Mouse (Mus musculus) thymus, postnatal 14 days (tissue): ENCODE data around the gene Tec.
"Not testable (repeated sequence)": the region's sequence is repeated elsewhere in the genome, so short reads cannot be mapped to it uniquely, and the experiment has no call there.

Experiments used
- DNase-seq: peaks from one replicate; pipeline ENCODE4 v3.0.0; 2021

The Tec gene

DNA sequence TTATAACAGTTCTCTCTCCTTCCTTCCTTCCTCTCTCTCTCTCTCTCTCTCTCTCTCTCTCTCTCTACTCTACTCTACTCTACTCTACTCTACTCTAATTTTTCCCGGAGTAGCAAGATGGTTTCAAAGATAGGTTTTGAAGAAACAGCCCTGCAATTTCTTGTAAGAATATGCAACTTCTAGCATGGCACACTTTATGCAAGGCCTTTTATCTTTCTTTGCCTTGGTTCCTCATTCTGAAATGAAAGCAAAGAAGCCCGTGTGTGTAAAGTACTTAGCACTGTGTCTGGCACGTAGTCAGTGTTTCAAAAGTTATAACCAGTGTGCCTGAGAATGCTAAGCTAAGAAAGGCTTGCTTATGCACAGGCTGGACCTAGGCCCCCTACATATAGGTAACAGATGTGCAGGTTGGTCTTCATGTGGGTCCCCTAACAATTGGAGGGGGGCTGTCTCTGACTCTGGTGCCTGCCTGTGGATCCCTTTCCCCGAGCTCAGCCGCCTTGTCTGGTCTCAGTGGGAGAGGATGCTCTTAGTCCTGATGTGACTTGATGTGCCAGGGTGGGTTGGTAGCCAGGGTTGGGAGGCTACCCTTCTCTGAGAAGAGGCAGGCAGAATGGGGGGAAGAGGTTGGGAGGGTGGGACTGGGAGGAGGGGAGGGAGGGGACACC is 49.6 kb downstream of the Tec start:
- DNase-seq = no peak

DNA sequence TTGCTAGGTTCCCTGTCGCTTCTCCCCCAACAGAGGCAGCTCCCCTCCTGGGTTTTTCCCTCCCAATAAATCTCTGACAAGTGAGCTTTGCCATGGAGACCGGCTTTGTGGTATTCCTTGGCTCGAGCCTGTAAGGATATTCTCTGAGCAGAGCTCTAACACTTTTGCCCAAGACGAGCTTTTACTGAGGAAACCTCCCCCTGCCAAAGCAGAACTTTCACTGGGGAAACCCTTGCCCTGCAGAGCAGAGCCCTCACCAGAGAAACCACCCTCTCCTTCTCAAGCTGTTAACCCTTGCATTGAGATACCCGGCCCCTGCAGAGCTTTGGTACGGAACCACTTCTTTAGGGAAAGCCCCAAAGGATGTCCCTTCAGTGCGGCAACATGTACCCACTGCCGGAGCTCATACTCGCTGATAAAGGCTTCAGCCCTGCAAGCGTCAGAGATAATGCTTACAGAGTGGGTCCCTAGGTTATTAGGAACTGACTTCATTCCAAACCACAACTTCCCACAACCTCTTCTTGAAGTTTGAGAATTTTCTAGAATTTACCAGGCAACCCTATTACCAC is 50.7 kb downstream of the Tec start:
- DNase-seq = peak; percentile 30

DNA sequence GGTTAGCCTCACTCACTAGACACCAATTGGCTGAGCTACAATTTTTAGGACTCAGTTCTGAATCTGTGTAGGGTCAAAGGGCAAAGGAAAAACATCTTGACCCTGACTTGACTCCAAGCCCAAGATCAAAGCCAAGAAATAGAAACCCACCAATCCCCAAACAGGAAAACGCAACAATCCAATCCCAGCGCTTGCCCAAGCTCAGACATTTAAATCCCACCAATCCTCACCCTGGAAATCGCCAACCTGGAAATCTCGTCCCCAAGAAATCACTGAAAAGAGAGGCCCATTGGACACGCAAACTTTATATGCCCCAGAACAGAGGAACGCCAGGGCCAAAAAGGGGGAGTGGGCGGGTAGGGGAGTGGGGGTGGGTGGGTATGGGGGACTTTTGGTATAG is 51.3 kb downstream of the Tec start:
- DNase-seq = not testable (repeated sequence)

DNA sequence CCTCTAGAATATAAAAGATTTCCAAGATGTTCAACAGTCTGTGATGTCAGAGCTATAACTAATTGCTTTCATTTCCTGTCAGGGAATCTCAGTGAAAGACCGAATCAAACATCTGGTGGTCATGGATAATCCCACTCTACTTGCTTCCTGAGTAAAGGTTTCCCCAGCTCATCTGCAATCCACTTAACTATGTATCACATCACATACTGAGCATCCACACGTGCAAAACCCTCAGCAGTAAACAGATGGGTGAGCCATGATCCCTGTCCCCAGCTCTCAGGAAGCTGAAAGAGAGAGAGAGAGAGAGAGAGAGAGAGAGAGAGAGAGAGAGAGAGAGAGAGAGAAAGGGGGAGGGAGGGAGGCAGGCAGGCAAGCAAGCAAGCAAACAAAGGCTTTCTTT is 51.8 kb downstream of the Tec start:
- DNase-seq = no peak

DNA sequence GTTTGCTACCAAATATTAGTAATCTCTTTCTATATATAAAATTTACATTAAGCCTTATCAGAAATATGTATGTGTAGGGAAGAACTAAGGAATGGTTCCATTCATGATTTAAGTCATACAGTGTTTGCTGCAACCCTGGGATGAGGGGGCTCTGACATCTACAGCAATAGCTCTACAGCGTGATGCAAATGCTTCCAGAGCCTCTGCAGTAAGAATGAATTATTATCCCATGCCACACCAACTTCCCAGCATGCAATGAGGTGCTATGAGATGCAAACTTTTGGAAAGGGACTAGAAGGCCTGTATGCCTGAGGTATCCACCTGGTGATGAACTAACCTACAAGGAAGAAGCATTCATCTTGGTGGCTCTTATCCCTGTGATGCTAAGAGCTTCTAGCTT is 52.2 kb downstream of the Tec start:
- no peak for DNase-seq

DNA sequence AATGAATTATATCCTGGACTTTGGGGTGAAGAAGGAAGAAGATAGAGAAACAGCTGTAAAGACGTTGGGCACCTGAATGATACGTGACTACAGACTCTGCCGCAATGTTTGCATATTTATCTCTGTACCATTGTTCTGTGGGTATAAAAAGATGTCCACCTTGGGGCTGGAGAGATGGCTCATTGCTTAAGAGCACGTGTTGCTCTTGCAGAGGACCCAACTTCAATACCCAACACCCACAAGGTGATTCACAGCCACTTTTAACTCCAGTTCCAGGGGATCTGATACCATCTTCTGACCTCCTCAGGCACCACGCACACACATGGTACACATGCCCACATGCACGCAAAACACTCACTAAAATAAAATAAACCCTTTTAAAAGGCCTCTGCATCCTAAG is 52.9 kb downstream of the Tec start:
- no peak for DNase-seq

DNA sequence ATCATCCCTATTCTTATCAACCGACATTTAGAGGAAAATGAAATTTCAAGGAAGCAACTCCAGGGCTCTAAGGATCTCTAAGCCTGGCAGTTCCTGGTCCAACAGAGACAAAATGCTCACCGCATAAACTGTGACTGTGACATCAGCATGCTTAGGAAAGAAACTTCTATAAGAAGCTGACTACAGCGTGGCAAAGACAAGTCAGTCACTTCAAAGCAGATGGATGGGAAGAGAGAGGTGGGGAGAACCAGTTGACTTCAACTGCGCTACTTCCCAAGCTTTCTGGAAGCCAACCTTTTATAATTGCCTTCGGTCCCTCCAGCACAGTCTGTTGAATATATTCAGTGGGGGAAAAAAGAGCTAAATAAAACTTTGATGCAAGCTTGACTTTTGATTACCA is 54.2 kb downstream of the Tec start:
- no peak for DNase-seq

DNA sequence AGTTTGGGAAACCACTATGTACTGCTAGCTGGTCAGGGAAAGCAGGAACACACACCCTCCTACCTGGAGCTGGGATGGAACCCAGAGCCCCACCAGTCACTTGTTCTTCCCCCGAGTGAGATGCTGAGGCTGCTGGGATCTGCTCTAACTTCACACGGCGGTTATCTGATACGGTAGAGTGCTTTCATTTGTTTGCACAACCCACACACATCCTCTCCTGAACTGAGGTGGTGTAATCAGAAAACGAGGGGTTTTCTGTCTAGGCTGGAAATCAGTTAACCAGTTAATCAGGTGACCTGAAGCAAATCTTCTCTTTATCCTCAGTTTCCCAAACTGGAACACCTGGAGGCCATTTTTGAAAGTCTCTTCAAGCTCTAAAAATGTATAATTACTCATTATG is 55.4 kb downstream of the Tec start:
- DNase-seq = peak; percentile 43

DNA sequence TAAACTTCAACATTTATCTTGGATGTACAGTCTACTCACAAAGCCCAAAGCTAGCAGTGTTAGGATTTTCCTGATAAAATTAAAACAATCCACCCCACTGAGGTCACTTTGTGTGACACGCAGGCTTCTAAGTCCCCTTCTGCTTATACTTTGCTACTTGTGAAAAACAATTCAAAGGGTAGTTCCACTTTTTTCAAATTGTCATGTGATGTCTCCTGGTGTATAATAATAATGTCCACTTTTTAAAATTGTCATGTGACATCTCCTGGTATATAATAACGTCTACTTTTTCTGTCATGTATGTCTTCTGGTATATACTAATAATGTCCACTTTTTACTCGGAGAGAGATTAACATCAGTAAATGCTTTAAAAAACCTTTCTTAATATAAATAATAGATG is 56.0 kb downstream of the Tec start:
- DNase-seq = no peak

DNA sequence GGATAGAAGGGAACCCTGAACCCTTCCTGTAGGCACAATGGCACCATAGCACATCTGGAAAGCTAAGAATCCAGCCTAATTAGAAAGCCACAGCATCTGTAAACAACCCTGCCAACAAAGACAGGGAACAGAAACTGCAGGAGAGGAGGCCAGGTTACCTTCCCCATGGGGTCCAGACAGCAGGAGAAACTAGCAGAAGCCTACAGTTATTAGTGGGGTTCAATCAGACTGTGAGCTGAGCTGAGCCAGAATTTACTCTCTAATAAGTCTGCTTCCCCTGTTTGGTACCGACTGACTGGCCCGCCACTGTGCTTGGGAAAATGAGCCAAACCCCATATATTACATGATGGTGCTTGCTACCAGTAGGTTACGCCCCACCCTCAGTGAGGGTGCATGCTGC is 56.9 kb downstream of the Tec start:
- DNase-seq = no peak

DNA sequence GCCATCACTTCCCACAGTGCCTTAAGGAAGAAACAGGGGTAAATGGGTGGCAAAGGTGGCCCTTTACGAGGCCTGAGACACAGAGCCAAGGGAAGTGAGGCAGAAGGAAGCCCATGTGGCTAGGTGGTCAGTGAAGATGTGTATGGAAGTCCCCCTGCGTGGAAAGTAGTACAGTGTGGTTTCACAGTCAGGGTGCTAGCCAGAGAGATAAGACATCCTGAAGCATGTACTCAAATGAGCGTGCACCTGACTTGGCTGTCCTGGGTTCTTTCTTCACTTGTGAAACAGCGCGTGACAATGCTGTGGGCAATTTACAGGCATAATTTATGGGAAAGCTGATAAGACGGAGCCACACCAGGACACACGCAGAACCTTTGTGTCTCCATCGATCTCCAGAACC is 57.3 kb downstream of the Tec start:
- no peak for DNase-seq

DNA sequence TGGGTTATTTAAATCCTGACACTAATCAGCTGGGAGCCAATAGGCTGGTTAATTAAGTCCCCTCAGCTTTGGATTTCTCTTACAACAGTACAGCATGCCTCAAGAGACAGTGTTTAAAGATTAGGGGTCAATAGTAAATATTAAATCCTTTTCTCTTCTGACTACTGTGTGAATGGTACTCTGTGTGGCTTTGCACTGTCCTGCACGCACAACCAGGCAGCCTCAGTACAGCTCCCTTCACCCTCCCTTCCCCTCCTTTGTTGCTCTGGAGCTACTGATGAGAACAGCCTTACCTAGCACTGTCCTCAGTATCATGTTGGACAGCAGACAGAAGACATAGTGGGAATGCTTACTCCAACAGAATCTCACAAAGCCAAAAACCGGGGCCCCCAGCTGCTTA is 58.8 kb downstream of the Tec start:
- DNase-seq = no peak

DNA sequence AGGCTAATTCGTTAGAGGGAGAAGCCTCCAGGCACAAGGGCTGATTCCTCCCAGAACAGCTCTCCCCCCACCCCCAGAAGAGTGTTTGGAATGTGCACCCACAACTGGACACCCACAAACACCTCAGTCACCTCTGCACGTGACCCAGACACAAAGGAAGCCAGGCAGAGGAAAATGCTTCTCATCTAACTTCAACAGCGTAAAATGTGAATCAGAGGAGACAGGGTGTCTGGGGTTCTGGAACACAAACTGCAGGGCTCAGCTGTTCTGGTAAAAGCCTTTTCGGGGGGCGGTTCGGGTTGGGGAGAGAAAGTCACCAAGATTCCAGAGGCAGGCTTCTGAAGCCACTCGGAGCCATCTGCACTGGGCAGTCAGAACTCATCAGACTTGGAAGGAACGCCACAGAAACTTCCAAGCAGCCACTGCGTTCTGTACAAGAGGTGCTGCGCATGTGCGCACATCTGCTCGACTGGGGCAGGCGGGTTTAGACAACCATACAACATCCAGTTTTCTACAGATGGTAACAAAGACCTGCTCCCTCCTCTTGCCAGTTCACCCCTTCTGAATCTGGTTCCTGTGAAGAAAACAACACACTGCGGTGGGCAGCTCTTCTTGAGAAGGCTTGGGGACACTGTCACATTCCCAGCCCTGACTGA is 59.7 kb downstream of the Tec start:
- DNase-seq = peak; percentile 44

DNA sequence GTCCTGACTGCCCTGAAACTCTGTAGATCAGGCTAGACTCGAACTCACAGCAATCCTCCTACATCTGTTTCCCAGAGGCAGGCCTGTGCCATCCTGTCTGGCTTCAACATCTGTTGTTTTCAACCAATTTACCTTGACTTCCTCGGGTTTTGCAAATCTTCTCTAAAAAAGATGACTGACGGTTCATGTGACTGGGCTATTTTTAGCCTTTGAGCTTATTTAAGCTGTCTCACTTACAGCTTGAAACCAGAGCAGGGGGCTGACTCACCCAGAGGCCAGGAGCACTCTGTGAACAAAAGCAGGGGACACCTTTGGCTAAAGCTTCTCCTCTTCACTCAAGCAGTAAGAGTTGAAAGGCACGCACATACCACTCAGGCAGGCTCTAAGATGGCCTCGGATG is 65.4 kb downstream of the Tec start:
- peak; percentile 12 for DNase-seq

DNA sequence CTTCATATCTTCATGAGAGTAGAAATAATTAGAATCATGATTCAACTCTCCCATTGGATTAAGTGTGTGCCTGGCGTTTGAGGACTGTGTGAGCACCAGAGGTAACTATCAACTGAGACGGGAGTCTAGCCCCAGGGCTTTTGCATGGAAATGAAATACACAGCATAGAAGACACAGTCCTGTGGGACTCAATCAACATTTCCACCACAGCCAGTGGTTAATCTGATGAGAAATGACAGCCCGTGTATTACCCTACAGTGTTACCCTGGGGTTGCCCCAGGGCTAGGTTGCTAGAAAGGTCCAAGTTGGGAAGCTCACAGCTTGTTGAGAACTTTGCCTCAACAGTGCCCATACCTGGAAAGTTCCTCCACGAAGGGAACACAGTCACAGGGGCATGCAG is 69.7 kb downstream of the Tec start:
- no peak for DNase-seq

DNA sequence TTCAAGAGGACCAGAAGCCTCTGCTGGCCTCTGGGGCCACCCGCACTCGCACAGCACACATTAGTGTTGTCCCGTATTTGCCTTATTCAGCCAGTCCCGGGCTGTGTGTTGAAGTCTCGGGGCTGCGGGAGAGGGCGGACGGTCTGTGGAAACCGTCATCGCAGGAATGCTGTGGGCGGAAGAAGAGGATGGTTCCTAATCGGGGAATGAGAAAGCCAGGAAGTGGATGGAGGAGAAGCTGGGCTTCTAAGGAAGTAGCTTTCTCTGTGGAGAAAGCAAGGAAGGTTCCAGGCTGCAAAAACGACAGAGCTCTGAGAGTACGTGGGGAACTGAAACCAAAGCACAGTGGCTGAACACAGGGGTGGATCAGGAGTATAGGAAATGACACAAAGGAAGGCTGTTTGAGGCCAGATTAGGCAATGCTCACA is 72.1 kb downstream of the Tec start:
- no peak for DNase-seq

DNA sequence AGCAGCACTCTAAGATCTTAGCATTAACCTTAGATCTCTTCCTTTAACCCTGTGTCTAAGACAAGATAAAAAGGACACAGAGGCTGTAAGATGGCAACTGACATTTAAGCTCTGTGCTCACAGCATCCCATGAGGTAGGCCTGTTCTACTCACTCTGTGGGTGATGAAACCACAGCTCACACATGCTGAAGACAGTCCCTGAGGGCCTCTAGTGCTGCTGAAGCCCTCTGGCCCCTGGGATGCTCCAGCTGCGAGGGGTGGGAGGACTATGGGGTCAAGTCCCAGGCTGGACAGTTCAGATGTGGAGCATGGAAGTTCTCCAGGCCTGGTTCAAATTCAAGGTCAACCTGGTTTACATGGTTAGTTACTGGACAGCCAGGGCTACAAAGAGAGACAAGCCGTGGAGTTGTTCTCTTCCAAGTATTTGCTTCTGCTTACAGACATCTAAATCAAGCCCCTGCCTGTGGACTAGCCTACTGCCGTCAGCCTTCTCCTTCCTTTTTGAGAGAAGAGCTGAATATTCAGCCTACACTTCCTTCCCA is 74.9 kb downstream of the Tec start:
- peak; percentile 23 for DNase-seq

DNA sequence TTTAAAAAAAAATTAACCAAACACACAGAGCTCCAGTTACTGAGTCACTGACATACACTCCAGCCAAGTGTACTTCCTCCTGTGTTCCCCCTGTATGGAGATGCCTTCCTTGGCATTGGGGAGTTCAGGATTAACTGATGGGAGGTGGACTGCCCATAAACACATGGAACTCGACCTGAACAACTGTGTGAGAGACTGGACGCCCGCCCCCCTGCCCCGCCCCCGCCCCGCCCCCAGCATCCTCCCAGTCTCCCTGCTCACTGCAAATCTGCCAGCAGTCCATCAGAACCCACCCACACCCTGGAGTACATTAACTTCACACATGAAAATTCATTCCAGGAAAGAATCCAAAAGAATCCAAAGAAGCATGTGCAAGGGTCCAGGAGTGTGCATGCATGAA is 76.5 kb downstream of the Tec start:
- no peak for DNase-seq

DNA sequence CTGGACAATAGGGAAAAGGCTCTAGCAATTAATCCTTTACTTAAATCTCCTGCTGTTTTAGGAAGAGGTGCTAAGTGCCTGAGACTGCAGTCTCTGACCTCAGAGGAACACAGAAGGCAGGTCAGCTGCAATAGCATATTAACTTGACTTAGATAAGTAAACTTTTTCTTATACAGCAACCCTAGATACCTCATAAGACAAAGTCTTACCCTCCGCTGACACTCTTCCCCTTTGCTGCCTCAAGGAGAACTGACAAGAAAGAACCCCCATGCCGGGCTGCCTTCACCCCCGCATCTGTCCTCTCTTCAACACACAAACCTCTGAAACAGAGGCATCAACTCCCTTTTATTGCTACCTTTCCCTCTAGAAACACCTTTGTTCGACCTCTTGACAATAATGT is 76.9 kb downstream of the Tec start:
- DNase-seq = no peak

DNA sequence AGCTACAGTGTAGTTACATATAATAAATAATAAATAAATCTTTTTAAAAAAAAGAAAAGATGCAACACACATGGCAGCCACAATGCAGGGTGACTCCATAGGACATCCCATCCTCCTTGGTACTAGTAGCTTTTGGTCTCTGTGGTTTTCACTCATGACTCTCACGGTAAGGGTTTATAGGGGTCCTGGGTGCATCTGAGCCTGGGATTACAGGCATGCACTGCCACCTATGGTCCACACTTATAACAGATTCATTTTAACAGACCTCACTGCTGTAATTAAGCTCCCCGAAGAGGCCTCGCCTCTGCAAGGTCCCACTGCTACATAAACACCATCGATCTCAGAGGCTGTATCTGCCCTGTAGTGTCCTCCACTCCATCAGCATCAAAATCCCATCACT is 82.8 kb downstream of the Tec start:
- peak; percentile 49 for DNase-seq

DNA sequence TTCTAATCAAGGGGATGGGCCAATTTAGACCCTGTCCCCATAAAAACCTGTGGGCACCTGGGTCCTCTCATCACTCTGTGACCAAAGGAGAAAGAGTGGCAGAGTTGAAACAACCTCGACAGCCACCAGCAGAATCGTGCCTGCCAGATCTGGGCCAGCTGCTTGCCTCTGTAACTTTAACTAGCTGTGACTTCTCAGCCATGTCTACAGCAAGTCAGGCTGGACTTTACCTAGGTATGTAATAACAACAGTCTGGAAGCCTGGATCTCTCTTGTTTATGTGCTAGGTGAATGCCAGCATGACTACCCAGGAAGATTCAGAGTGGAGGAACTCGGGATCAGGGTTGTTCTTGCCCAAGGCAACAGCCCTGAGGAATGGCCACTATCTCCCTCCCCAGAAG is 83.6 kb downstream of the Tec start:
- no peak for DNase-seq

DNA sequence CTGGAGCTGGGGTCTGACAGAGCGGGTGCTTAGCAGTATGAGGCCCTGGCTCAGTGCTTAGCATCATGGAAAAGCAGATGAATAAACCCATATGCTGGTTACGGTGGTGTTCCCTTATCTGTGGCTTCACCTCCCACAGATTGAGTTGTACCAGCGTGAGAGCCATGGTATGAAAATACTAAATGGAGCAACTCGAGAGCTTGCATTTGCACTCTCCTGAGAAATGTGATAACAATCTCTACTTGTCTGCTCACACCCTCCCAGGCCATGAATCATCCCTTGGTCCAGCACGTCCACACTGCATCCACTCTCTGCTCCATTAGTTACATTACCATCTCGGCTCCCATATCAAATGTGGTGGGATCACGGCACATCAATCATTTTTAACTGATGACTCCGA is 84.3 kb downstream of the Tec start:
- DNase-seq = no peak

DNA sequence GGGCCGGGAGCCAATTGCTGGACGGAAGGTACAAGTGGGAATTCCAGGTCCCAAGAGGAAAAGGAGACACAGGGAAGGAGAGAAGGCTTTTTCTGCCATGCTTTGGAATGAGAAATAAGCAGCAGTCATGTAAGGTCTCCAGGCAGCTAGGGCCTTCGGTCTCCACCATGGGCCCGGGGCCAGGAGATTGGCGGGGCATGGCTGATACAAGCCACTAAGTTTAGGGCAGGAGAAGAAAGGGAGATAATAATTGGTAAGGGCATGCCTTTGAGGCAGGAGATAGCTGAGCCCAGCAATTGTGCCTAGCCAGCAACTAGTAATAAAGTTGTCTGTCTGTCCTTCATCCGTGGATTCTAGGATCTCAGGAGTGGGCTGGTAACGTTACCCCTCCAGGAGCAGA is 85.2 kb downstream of the Tec start:
- DNase-seq = no peak

DNA sequence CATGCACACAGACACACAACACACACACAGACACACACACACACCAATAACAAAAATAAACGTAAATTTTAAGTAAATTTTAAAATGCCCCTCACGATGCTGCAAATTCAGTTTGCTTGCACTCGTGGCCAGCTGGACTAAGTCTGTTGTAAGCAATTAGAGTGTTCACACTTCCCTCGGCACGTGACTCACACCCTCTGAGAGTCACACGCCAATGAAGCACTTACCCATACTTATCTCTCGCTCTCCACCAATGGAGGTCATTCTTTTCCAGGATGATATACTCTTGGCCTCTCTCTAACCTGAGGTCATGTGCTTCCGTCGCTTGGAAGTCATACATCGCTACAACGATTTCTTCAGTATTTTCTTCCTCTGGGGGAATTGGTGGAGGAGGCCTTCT is 86.5 kb downstream of the Tec start:
- no peak for DNase-seq

DNA sequence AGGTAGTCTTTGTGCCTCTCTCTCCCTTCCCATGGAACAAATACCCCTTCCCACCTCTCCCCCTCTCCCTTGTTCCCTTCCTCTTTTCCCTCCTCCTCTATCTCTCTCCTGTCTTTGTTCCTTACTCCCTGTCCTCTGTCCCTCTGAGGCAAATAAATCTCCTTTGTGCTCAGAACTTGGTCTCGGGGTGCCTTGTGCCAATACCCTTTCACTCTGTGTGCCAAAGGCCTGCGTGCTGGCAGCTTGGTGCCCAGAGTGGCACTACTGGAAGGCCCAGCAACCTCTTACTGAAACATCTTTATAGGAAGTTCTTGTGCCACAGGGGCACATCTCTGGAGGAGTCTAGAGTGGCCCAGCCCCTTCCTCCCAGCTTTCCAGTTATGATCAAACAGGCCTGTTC is 91.7 kb downstream of the Tec start:
- no peak for DNase-seq
